Mouse (Mus musculus): ENCODE results near the gene Tln1. TPM values are rescaled to one million over a fixed set of nuclear protein-coding genes. Genes with fewer than 3 reads are reported as not detected.
"Not testable (repeated sequence)": the region's sequence is repeated elsewhere in the genome, so short reads cannot be mapped to it uniquely, and the experiment has no call there.

The Tln1 gene
- polyA plus RNA-seq, 1 experiment from 2014 or later = 112 TPM

DNA sequence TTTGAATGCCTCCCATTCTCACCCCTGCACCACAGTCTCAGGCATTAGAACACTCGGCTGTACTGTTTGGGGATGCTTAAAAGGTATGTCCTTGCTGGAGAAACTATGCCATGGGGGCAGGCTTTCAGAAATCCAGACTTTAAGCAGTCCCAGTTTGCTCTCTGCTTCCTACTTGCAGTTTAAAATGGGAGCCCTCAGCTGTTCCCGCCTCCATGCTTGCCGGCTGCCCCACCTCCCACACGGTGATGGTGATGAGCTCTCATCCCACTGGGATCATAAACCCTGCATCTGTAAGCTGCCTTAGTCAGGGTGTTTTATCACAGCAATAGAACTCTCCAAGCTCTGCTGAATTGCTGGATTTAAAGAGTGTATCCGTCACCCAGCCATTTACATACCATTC, 10.1 kb downstream of the Tln1 start:
- CTCF ChIA-PET = interaction anchor here (1.2 to 2.1 kb wide), 4 partner anchors 9 to 22 kb away, joined by 3 to 9 read pairs (median 3); partner anchors contain the start of genes Creb3 and Tln1
- ATAC-seq (no peak), DNase-seq (ENCODE audit: low read depth, low spot score) (no peak)
- POLR2A ChIA-PET = no interaction called here
- H3K27me3 ChIP-seq = no peaks in the 10 kb centered on the region
- no peak for TF ChIP-seq CTCF (IDR thresholded peaks at IDR 0.05)
- in situ Hi-C loops (cut with MboI; ENCODE audit: low pct_unique_long_range_greater_than_20kb) = no loop called here

GRCm38 (mm10) chr4:43551854-43552253, 10.6 kb downstream of the Tln1 start:
- POLR2A ChIA-PET; ATAC-seq; H3K27me3 ChIP-seq; in situ Hi-C loops (cut with MboI; ENCODE audit: low pct_unique_long_range_greater_than_20kb); DNase-seq (ENCODE audit: low read depth, low spot score): not testable (repeated sequence)
- CTCF ChIA-PET = interaction anchor here (1.2 to 2.1 kb wide), 3 partner anchors 9 to 21 kb away, joined by 3 to 9 read pairs (median 3); partner anchors contain the start of genes Creb3 and Tln1

GRCm38 (mm10) chr4:43549055-43549454, 13.4 kb downstream of the Tln1 start:
- TF ChIP-seq CTCF (IDR thresholded peaks at IDR 0.05) = no peak
- POLR2A ChIA-PET = interaction anchor here (0.6 kb wide), 1 partner anchor 35 kb away, joined by 4 read pairs; the partner anchor contains the start of gene Msmp
- DNase-seq (ENCODE audit: low read depth, low spot score) (no peak), ATAC-seq (no peak)
- in situ Hi-C loops (cut with MboI; ENCODE audit: low pct_unique_long_range_greater_than_20kb) = no loop called here
- no peaks in the 10 kb centered on the region for H3K27me3 ChIP-seq
- CTCF ChIA-PET = interaction anchor here (1.2 kb wide), 2 partner anchors 10 to 18 kb away, joined by 4 read pairs; no protein-coding TSS in a partner anchor

GRCm38 (mm10) chr4:43547160-43547559, 15.3 kb downstream of the Tln1 start:
- in situ Hi-C loops (cut with MboI; ENCODE audit: low pct_unique_long_range_greater_than_20kb) = no loop called here
- CTCF ChIA-PET = interaction anchor here (1.0 to 1.6 kb wide), 3 partner anchors 11 to 16 kb away, joined by 3 to 5 read pairs (median 3); no protein-coding TSS in a partner anchor
- ATAC-seq = no peak
- DNase-seq (ENCODE audit: low read depth, low spot score) = no peak
- TF ChIP-seq CTCF (IDR thresholded peaks at IDR 0.05) = no peak
- POLR2A ChIA-PET = no interaction called here
- no peaks in the 10 kb centered on the region for H3K27me3 ChIP-seq

GRCm38 (mm10) chr4:43546375-43547047, 16.0 kb downstream of the Tln1 start:
- TF ChIP-seq CTCF (IDR thresholded peaks at IDR 0.05) = no peak
- ChIA-PET POLR2A (no interaction called here), CTCF (interaction anchor here (1.0 to 1.6 kb wide), 2 partner anchors 11 to 16 kb away, joined by 3 to 5 read pairs; no protein-coding TSS in a partner anchor)
- in situ Hi-C loops (cut with MboI; ENCODE audit: low pct_unique_long_range_greater_than_20kb) = no loop called here
- ATAC-seq = no peak
- DNase-seq (ENCODE audit: low read depth, low spot score) = no peak
- H3K27me3 ChIP-seq = no peaks in the 10 kb centered on the region

DNA sequence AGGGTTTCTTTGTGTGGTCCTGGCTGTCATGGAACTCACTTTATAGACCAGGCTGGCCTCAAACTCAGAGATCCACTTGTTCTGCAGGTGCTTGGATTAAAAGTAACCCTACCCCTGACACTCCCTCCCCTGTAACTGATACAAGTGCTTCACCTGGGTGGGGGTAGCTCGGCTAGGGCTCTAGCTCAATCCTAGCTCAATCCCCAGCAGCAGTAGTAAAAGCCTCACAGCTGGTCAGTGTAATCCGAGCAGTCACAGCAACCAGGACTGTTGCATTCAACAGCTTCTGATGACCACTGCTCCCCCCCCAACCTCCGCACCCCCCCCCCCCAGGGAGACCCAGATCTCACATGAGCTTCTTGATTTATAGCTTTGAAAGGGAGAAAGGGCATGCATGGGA, 20.4 kb downstream of the Tln1 start:
- DNase-seq (ENCODE audit: low read depth, low spot score) (no peak), ATAC-seq (no peak)
- no peaks in the 10 kb centered on the region for H3K27me3 ChIP-seq
- in situ Hi-C loops (cut with MboI; ENCODE audit: low pct_unique_long_range_greater_than_20kb) = no loop called here
- TF ChIP-seq CTCF (IDR thresholded peaks at IDR 0.05) = no peak
- ChIA-PET CTCF (interaction anchor here (1.0 to 1.3 kb wide), 3 partner anchors 11 to 12 kb away, joined by 3 to 9 read pairs (median 3); no protein-coding TSS in a partner anchor), POLR2A (no interaction called here)

DNA sequence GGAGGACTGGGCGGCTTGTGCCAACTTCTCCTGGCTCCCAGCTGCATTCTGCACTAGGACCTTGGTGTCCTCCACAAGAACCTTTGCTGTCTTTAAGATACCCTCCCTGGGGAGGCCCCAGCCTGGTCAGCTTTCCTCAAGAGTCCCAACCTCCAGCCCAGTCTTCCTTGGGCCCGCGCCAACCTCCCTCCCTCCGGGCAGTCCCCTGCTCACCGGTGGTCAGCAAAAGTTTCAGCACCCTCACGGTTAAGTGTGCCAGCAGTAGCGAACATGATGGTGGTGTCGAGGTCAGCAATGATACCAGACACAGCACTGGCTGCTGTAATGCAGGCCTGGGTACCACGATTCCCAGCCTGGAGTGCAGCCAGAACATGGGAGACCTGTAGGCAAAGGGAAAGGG, 26.5 kb downstream of the Tln1 start:
- POLR2A ChIA-PET = interaction anchor here (0.5 to 0.9 kb wide), 2 partner anchors 24 to 25 kb away, joined by 4 to 5 read pairs; no protein-coding TSS in a partner anchor
- no peak for TF ChIP-seq CTCF (IDR thresholded peaks at IDR 0.05)
- CTCF ChIA-PET = interaction anchor here (0.8 to 0.9 kb wide), 2 partner anchors 9 to 11 kb away, joined by 3 read pairs; no protein-coding TSS in a partner anchor
- H3K27me3 ChIP-seq = no peaks in the 10 kb centered on the region
- ATAC-seq = no peak
- DNase-seq (ENCODE audit: low read depth, low spot score) = no peak
- in situ Hi-C loops (cut with MboI; ENCODE audit: low pct_unique_long_range_greater_than_20kb) = no loop called here

GRCm38 (mm10) chr4:43535628-43536027, 26.9 kb downstream of the Tln1 start:
- TF ChIP-seq CTCF (IDR thresholded peaks at IDR 0.05) = no peak
- DNase-seq (ENCODE audit: low read depth, low spot score) (no peak), ATAC-seq (no peak)
- POLR2A ChIA-PET = interaction anchor here (0.6 to 0.9 kb wide), 2 partner anchors 26 to 143 kb away, joined by 3 to 4 read pairs; no protein-coding TSS in a partner anchor
- in situ Hi-C loops (cut with MboI; ENCODE audit: low pct_unique_long_range_greater_than_20kb) = no loop called here
- no peaks in the 10 kb centered on the region for H3K27me3 ChIP-seq
- CTCF ChIA-PET = interaction anchor here (0.8 to 0.9 kb wide), 2 partner anchors 9 to 11 kb away, joined by 3 read pairs; no protein-coding TSS in a partner anchor

GRCm38 (mm10) chr4:43533270-43533669, 29.2 kb downstream of the Tln1 start:
- CTCF ChIA-PET = interaction anchor here (0.9 kb wide), 1 partner anchor 103 kb away, joined by 3 read pairs; no protein-coding TSS in a partner anchor
- in situ Hi-C loops (cut with MboI; ENCODE audit: low pct_unique_long_range_greater_than_20kb) = no loop called here

DNA sequence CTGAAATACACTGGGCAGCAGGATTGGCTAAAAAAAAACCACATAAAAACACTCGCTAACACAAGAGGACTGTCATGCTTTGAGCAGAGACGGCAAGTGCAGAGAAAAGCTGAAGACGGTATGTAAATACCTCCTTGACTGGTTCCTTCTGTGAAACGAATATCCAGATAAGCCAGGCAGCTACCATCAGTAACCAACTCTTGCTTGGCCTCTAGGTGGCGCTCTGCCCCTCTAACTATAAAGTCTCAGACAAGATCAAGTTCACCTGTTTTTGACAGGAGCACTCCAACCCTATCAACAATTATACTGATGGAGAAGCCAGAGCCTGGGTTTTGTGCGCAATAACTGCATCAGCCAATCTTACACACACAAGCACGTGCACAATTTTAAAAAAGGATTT, 31.9 kb downstream of the Tln1 start:
- ChIA-PET POLR2A (interaction anchor here (1.3 kb wide), 1 partner anchor 8 kb away, joined by 3 read pairs; no protein-coding TSS in a partner anchor), CTCF (interaction anchor here (0.7 to 2.4 kb wide), 18 partner anchors 10 to 141 kb away, joined by 3 to 12 read pairs (median 4); partner anchors contain the start of genes Arhgef39, Creb3 and Tln1)
- no peak for DNase-seq (ENCODE audit: low read depth, low spot score)
- no peak for ATAC-seq
- no peaks in the 10 kb centered on the region for H3K27me3 ChIP-seq
- in situ Hi-C loops (cut with MboI; ENCODE audit: low pct_unique_long_range_greater_than_20kb) = no loop called here
- no peak for TF ChIP-seq CTCF (IDR thresholded peaks at IDR 0.05)

More at GRCm38 (mm10) chr4:43533270-43533669, 29.2 kb downstream of the Tln1 start:
- no peak for TF ChIP-seq CTCF (IDR thresholded peaks at IDR 0.05)
- DNase-seq (ENCODE audit: low read depth, low spot score) (no peak), ATAC-seq (no peak)
- POLR2A ChIA-PET = no interaction called here
- H3K27me3 ChIP-seq = no peaks in the 10 kb centered on the region
